12 mouse cellular contexts compared by ENCODE assay signal in the genomic region with DNA sequence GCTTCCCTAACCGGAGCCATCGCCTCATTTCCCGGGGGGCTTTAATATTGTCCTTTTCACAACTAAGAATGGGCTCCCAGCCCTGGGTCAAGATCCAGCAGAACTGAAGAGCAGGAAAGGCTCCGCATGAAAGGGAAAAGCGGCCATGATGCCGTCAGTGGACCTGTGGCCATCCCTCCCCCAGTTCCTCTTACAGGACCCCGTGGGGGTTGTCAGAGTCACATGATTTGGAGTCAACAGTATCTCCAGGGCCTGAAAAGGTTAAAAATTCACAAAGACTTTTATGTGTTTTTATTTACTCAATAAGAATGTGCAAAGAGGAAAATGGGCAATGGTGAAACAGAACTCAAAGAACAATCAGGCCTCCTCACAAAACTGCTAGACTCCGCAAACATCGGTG.
"Had no signal": no experiment of that assay in that cellular context is flagged by ENCODE, and none has a peak within 500 bp of the region (broad histone marks: within the 10 kb centered on the region; RNA-seq: fewer than 3 reads in every experiment).

No protein-coding gene starts in this region.

- H3K9me3 ChIP-seq: liver, embryonic 13.5 days; lung, embryonic 15.5 days; megakaryocyte, embryonic 14.5 days; midbrain, embryonic 12.5 days; neural tube, embryonic 12.5 days had no signal

- H3K27ac ChIP-seq: left cerebral cortex, adult 2 months; lung, embryonic 15.5 days; midbrain, embryonic 12.5 days; neural tube, embryonic 12.5 days had no signal

- H3K27me3 ChIP-seq: liver, embryonic 13.5 days; lung, embryonic 15.5 days; megakaryocyte, embryonic 14.5 days; midbrain, embryonic 12.5 days; neural tube, embryonic 12.5 days had no signal

- H3K36me3 ChIP-seq: liver, embryonic 13.5 days; lung, embryonic 15.5 days; midbrain, embryonic 12.5 days; neural tube, embryonic 12.5 days had no signal

- H3K4me2 ChIP-seq: liver, embryonic 13.5 days; lung, embryonic 15.5 days; midbrain, embryonic 12.5 days; neural tube, embryonic 12.5 days had no signal

- H3K4me3 ChIP-seq: left cerebral cortex, adult 2 months; liver, embryonic 13.5 days; lung, embryonic 15.5 days; midbrain, embryonic 12.5 days; neural tube, embryonic 12.5 days had no signal

- ATAC-seq: liver, postnatal 0 days had no signal

- H3K9ac ChIP-seq: liver, embryonic 13.5 days; liver, postnatal 0 days; lung, embryonic 15.5 days; midbrain, embryonic 12.5 days; neural tube, embryonic 12.5 days had no signal

- DNase-seq: kidney, postnatal 14 days; liver; liver, embryonic 13.5 days; liver, postnatal 0 days; lung, postnatal 14 days; thymus, adult 18-20 months; thymus, postnatal 14 days had no signal
